Mouse (Mus musculus) thymus, postnatal 10 days (tissue): ENCODE data around the gene Gpr1.
"Not testable (repeated sequence)": the region's sequence is repeated elsewhere in the genome, so short reads cannot be mapped to it uniquely, and the experiment has no call there.

Experiments used
- DNase-seq, 2 experiments: peaks; one replicate each; pipeline ENCODE4 v3.0.0; 2021; ENCODE audit warnings: low spot score in 2 of 2

Gpr1 gene

DNA sequence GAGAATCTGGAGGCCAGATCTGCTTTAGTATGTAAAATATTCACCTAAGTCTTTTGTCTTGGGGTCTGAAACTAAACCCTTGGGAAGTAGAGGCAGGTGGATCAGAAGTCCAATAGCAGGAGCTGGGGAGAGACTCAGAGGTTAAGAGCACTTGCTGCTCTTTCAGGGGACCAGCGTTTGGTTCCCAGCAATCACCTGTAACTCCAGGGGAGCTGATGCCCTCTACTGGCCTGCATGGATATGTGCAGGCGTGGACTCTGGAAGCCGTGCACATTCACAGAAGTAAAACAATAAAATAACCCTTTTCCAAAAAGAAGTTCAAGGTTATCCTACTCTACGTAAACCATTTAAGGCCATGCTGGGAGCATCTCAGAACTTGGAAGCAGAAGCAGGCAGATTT, 4.9 kb upstream of the Gpr1 start:
- no peak for DNase-seq

DNA sequence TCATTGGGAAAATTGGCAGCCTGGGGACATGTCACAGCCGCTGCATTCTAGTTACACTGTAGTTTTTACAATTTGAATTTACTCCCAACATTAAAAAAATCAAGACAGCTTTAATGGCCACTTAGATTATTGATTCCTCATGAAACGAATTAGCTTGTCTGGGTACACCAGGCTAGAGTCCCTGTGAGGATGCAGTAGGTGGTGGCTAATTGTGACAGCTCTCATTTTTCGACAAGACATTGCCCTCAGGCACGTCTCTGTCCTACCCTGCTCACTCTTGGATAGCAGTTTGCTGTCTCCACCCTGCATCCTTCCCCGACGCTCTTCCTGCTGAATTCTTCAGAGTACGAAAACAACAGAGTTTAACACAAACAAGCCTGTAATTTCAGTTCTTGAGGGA, 288 bp upstream of the Gpr1 start:
- no peak for DNase-seq

DNA sequence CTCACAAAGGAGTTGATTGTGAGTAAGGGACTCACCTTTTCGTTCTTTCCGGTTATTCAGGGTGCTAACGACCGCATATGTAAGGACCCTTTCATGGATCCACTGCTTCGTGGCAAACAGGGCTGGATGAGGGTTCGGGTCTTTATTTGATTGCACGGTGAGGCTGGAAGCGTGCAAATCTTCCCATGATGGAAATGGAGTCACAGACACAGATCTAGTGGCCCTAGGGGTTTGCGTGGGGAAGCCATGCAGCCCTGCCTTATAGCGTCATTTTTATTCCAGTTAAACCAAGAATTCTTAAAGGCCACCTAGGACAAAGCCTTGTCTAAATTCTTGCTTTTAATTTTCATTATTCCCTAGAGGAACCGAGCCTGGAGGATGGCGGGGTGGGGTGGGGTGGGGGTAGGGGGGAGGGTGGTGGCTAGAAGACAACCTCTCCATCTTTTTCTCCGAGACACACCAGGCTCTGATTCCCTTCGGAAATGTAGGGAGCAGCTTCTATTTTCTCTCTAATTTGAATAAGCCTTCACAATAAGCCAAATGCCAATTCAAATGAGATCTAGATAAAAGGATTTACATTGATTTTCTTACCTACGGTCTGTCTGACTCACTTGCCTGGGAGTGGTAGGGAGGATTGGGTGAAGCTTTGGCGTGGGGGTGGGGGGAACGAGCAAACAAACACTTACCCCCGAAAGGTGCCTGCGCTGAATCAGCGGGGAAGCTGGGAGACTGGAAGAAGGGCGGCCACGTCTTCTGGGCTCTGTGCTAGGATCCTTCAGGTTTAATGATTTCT, 669 bp downstream of the Gpr1 start:
- DNase-seq, result no peak

DNA sequence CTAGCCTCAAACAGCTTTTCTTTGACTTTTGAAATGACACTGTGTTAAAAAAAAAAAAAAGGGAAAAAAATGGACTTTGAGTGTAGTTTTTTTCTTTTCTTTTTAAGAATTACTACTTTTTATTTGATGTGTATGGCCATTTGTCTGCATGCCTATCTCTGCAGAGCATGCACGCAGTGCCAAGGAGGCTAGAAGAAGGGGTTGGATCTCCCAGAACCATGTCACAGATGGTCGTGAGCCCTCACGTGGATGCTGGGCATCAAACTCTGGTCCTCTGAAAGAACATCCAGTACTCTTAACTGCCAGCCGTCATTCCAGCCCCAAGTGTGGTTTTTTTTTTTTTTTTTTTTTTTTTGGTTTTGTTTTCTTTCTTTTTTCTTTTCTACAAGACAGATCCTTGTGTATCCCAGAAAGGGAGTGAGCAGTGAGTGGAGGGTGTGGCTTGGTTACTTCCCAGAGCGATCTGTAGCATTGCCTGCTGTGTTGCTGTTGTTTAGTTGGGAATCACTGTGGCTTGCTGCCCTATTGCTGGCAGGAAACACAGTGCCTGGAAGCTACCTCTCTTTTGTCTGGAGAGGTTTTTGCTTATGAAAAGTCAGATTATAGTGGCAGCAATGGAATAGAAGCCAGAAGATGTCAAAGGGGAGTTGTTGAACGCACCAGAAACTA, 4.3 kb downstream of the Gpr1 start:
- no peak for DNase-seq

DNA sequence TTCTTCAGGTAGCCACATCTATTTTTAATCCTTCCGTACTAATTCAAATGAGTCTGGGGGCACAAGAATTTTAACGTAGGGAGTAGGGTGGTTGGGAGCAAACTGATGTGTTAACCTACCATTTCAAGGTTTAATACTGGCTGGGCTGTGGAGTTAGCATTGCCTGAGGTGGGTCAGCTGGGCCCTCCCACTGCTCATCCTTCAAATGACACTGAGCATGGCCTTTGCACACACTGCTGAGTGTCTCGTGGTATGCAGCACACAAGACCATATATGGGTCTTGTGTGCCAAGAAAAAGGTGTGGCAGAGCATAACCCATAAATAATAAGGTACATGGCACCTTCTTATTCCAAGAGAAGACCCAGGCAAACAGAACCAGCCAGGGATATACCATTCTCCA, 6.7 kb downstream of the Gpr1 start:
- DNase-seq, result no peak

DNA sequence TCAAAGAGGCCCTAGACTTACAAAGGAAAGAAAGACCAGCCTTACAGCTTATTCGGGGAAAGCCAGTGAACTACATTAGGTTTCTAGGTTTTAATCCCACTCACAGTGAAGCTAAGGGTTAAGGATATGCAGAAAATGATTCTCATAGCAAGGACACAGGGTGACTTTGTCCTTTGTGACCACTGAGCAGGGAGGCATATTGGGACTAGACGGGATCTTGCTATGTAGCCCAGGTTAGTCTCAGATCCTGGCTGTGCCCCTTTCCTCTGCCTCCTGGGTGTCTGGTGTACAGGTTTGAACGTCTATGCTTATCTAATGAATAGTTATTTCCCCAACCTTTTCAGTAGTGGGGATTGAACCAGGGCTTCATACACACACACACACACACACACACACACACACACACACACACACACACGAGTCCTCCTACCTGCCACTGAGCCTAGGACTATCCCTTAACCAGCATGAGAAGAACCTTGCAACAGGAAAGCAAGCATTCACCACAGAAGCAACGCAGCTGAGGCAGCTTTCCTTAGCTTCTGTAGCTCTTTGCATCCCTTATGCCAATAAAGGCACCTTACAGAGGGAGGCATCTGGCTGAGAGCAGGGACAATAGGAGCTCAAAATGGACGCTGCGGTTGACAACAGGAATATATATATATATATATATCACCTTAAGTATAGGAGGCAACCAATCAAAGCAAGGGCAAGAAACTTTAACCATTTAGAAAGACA, 9.5 kb downstream of the Gpr1 start:
- no peak for DNase-seq

DNA sequence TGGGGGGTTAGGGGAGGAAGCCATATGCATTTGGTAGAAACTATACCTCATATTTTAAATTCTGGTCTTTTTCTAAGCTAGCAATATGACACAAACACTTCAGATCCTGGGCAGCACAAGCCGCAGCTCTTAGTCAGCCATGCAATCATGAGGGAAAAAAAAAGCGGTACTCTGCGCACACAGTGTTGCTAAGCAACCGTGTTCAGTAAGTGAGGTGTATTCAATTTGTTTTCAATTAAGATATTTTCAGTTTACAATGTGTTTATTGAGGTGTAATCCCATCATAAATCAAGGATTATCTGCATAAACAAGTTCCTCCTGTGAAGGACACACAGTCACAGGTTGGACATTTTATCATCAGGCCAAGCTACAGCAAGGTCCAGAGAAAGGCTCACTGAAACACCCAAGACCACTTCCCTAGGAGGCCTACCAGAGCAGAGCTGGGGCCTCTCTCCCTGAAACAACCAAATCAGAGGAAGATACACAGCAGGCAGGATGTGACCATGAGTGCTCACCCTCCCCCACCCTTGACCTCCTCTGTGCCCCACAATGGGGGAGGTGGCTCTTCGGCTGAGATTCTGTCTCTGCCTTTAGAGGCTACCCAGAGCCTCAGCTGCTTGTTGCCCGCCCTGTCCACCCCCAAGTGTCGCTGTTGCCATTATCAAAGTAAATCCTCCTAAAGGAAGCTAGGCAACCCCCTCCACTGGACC, 10.2 kb downstream of the Gpr1 start:
- no peak for DNase-seq

DNA sequence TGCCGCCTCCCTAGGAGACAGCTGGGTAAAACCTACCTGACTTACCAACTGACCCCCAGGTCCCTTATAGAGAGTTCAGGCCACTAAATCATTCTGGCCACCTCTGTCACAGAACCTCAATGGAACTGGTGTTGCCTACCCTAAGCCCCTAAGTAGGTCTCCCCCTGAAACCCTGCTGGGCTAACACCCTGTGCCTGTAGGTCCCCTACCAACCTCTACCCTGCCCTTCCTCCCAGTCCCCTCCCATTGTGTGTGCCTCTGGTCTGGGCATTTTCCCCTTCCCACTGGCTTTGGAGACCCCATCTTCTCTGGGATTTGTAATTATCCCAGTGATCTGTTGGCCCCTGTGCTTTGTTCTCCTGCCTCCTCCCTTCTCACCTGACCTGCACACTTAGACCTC, 10.9 kb downstream of the Gpr1 start:
- DNase-seq, result no peak

DNA sequence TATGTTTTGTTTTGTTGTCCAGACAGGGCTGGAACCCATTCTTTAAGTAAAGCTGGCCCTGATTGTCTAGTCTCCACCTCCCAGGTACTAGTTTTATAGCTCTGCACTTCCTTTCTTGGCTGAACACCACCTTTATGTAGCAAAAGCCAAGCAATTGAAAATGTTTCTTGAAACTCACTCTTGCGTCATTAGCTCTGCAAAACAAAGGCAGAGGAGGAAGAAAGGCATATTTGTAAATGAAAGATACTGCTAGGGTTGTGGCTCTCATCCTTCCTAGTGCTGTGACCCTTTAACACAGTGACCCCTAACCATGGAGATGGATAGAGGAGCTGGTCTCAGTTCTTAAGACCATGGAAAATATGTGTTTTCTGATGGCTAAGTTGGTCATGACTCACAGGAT, 12.7 kb downstream of the Gpr1 start:
- no peak for DNase-seq

DNA sequence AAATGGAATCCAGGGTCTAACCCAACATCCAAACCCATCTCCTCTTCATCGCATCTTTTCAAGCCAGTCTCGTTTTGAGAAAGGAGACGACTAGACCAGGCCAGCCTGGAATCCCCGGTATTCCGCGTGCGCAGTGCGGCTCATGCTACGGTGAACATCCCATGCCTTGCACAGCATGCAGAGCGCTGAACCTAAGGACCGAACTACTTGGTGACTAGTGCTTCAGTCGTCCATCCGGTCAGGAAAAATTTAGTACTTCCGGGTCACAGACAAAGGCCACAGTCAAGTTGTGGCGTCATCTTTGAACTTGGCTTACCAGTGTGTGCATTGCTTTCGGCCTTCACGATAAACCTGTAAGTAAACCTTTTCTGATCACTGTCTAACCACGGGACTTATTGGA, 14.0 kb downstream of the Gpr1 start:
- no peak for DNase-seq

DNA sequence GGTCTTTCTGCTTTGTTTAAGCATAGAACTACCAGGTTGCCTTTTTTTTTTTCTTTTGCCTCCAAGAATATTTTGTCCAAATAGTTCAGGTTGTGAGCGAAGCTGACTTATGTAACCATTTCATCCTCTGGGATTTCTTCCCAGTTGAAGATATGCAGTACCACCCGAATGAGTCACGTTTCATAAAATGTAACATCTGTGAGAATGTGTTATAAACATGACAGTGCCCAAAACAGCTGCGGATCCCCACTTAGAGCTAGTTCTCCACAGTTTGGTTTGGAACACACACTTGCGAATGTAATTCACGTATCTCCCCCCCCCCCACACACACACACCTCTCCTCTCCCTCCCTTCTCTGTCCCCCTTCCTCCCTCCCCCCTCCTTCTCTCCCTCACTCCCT, 15.0 kb downstream of the Gpr1 start:
- DNase-seq, result no peak

DNA sequence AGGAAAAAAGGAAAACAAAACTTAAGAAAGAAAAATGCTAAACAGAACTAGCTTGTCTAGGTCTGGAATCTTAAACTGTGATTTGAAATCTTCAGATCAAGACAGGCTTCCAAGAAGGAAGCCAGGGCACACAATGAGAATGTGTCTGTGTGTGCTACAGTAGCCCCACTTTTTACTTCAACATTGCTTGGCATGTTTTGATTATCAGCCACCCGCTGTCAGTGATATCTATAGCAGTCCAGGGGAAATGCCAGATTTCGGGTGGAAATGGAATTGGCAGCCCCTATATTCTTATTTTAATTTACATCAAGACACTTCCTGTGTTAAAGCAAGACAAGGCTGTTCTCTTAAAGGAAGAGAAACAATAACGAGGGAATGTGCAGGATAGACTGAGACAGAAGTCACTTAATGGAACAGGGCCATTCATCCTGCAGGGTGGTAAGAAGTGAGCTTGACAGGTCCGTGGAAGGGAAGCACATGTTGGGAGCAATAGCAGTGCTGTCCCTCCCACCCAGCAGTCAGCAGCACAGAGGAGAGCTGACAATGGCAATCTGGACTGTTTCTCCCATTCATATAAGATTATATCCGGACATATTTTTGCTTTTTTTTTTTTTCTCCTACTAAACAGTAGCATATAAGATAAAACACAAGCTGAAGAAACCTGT, 18.4 kb downstream of the Gpr1 start:
- no peak for DNase-seq

DNA sequence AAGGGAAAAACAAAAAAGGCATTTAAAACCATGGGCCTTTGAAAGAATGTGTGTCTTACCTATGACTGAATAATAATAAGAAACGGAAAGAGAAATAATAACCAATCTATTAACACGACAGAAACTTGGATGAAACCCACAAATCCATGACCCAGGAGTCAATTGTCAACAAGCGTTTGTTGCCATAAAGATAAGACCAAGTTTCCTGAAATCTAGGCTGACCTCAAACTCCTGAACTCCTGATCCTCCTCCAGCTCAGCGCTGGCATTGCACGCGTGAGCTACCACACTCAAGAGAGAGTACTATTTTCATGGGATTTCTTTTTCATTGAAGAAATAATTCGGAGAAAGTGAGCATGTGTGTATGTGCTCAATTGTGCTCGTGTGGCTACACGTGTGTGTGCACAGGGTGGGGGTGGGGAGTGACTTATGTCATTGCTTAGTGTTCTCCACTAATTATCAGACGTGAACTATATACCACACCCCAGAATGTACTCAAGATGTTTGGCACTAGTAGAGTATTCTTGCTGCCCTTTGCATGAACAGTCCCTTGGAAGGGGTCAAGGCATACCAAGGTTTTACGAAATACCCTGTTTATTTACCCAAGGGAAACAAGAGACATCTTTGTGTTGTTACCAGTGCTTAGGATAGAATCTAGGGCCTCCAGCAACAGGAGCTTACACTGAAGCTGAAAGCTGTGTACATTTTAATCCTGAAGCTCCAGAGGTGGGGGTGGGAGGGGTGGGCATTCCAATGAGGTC, 21.9 kb downstream of the Gpr1 start:
- no peak for DNase-seq

DNA sequence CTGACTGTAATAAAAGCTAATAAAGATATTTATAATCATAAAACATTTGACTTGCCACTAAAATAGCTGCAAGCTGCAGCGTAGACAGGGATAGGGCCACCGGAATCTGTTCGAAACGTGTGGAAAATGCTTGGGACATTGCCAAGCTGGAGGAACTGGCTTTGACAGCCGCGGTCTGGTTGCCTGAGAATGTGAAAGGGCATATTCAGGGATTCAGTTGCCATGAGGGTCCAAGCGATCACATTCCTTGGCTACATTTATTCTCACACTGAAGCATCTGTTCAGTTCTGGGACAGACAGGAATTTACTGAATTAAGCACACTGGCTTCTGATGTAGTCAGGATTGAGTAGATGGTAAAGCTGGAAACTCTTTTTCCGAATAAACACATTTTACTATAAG, 23.5 kb downstream of the Gpr1 start:
- no peak for DNase-seq

DNA sequence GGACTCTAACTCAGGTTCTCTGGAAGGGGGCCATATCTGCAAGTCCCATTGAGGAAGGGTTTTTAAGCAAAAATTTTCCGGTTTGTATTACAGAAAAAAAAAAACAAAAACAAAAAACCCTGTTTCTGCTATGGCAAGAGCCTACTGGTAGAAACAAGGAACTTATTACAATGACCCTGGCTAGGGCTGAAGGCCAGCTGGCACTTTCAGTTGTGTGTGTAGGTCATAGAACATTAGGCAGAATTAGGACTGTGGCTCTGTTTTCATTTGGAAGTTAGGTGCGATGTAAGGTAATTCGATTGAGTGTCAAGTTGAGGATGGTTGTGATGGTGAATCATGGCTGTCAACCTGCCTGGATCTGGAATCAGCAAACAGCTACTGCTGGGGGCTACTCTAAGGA, 25.8 kb downstream of the Gpr1 start:
- DNase-seq, result no peak

DNA sequence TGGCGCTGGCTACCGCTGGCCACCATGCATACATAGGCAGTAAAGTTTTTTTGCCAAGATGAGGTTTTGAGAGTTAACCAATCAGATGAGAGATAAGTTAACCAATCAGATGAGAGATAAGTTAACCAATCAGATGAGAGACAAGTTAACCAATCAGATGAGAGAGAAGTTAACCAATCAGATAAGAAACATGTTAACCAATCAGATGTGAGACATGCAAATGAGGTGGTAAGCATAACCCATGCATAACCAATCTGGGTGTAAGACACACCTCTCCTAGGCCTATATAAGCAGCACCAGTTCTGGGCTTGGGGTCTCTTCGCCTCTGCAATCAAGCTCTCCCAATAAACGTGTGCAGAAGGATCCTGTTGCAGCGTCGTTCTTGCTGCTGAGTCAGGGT, 28.9 kb downstream of the Gpr1 start:
- DNase-seq, result not testable (repeated sequence)

DNA sequence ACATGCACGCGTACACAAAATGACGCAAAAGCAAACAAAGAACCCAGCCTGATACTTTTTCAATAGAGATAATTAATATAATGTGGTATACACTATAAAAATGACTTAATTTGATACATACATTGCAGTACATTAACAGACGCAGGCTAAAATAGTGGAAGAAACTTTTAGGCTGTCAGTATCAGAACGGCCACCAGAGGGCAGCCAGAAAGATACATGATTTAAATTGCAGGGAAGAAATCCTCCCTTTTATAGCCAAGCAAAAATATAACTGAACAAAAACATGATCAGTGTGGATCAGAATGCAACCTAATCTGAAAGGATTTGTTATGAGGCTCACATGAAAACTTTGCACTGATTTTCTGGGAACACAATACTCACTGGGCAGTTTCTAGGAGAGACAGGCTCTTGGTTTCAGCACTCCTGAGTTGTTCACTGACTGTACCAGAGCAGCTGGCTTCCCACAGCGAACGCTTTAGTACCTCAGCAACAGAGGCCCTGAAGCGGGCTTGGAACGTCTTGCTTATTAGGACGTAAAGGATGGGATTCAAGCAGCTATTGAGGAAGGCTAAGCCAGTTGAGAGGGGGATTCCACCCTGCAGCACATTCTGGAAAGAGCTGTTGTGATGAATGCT, 31.6 kb downstream of the Gpr1 start:
- DNase-seq, result peak in 1 of 2 experiments; percentile 41

DNA sequence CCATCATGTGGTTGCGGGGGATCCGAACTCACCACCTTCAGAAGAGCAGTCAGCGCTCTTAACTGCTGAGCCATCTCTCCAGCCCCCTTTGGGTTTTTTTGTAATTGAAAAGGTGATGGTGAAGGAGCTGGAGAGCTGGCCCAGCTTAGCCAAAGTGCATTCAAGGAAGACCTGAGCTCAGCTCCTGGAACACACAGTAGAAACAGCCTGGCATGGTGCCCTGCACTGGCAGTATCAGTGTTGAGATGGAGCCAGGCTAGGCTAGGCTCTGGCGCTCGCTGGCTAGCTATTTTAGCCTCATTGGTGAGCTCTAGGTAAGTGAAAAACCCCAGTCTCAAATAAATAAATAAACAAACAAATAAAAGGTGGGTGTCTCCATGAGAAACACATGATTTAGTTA, 32.1 kb downstream of the Gpr1 start:
- no peak for DNase-seq

DNA sequence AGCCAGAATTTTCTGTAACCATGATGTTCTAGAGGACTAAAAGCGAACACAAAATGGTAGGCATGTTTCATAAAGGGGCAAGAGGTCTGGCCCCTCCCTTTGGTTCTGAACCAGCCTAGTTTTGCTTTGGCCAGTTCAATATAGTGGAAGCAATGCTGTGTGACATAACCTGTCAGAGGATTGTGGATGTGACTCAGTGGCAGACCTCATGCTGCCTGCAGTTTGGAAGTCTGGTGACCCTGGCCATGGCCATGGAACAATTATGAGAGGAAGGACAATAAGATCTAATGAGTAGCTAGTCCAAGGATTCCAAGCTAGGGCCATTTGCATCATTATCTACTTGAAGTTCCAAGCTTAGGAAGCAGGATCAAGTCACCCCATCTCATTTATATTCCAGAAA, 32.9 kb downstream of the Gpr1 start:
- DNase-seq, result no peak

DNA sequence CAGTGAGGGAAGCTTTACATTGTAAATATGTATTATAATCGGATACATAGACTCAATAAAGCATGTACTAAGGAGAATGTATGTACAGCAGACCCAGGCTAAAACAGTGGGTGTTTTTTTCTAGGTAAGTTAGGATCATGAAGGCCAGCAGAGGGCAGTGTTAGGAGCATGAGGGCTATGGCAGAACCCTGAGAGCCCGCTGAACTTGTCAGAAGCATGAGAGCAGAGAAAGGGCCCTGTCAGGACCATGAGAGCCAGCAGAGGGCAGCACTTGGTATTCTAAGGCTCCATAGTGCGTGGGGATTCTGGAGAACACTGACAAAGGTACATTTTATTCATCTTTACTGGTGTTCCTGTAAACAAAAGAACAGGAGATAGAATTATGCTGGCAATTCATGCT, 33.3 kb downstream of the Gpr1 start:
- DNase-seq, result peak; percentile 88 to 94

DNA sequence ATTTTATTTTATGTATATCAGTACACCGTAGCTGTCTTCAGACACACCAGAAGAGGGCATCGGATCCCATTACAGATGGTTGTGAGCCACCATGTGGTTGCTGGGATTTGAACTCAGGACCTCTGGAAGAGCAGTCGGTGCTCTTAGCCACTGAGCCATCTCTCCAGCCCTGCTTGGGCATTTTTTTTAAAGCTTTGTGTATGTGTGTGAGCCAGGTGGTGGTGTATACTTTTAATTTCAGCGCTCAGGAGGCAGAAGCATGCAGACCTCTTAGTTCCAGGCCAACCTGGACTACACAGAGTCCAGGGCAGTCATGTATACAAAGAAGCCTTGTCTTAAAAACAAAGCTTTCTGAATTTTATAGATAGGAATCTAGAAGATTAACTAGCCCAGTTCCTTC, 33.8 kb downstream of the Gpr1 start:
- DNase-seq, result not testable (repeated sequence)
